Mouse (Mus musculus) hindbrain, embryonic 12.5 days (tissue): ENCODE measurements at regions not wholly inside any gene's neighbourhood (a gene's known extent, or its start where the extent isn't known, plus 50 kb on each side); places are given as distances from the start of the nearest gene placed in this dataset.

ENCODE experiments used
- ATAC-seq: fragments of 200-750 bp; cut with Nextera tagmentation; 2 replicates; pipeline ENCODE4 v1.8.0; 2017; ENCODE audit warnings: moderate TSS enrichment; ENCODE audit not compliant: low FRiP score
- H3K27ac ChIP-seq: fragments of 300-500 bp; sonication (generic); 2 replicates; pipeline ENCODE4 v1.5.1; 2016; ENCODE audit warnings: mild to moderate bottlenecking
- H3K27me3 ChIP-seq: fragments of 300-500 bp; sonication (generic); 2 replicates; pipeline ENCODE4 v1.6.1; 2016; ENCODE audit warnings: mild to moderate bottlenecking
- H3K36me3 ChIP-seq: fragments of 300-500 bp; sonication (generic); 2 replicates; pipeline ENCODE4 v1.6.1; 2016; ENCODE audit warnings: mild to moderate bottlenecking
- H3K4me1 ChIP-seq: fragments of 300-500 bp; sonication (generic); 2 replicates; pipeline ENCODE4 v1.6.1; 2016
- H3K4me2 ChIP-seq: fragments of 300-500 bp; sonication (generic); replicated peaks from 2 replicates; pipeline ENCODE4 v1.6.1; 2016; ENCODE audit warnings: mild to moderate bottlenecking
- H3K4me3 ChIP-seq: fragments of 300-500 bp; sonication (generic); 2 replicates; pipeline ENCODE4 v1.5.1; 2016; ENCODE audit warnings: mild to moderate bottlenecking
- H3K9ac ChIP-seq: fragments of 300-500 bp; sonication (generic); 2 replicates; pipeline ENCODE4 v1.6.1; 2016; ENCODE audit warnings: mild to moderate bottlenecking, moderate library complexity
- H3K9me3 ChIP-seq: fragments of 300-500 bp; sonication (generic); replicated peaks from 2 replicates; pipeline ENCODE4 v1.6.1; 2016; ENCODE audit warnings: mild to moderate bottlenecking
- WGBS: fragments of 180-500 bp; shearing (Covaris S2); methylation state at CpG from one replicate; pipeline ENCODE4 v1.1.7; 2016; 5-methylcytosine and 5-hydroxymethylcytosine counted together

DNA sequence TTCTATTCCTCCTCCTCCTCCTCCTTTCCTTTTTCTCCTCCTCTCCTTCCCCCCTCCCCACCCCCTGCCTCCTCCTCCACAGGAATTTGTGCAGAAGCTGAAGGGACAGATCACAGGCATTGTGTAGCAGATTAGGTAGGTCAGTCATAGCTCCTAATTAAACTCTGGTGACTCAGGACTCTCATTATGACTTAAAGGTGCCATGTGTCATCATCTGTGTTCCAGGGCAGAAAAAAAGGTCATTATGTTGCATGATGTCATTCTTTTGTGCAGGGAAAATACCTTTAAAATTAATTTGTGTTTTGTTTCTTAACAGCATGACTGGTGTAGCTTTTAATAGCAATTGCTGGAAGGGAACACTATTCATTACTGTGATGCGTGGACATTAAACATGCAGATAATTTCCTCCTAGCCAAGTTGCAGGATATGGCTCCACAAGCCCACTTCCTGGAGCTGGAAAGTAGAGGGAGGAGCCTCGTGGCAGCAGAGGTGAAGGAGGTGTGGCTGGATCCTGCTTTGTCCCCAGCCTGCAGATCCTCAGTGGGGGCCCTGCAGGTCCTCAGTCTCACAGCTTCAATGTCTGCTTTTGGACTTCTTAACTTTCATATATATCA is 62.4 kb upstream of the Jazf1 start:
- H3K4me2 ChIP-seq, result no peak overlapping the region
- H3K9me3 ChIP-seq, result no peaks in the 10 kb centered on the region
- H3K27ac ChIP-seq, result no peak overlapping the region
- peaks cover 2% of the 10 kb centered on the region; the same call in 1 of the 2 replicates for H3K4me1 ChIP-seq
- 37% methylated on average over 2 of the region's 2 CpGs for WGBS
- no peak overlapping the region for H3K4me3 ChIP-seq
- no peak overlapping the region for H3K9ac ChIP-seq
- no peak for ATAC-seq
- no peaks in the 10 kb centered on the region for H3K36me3 ChIP-seq
- no peaks in the 10 kb centered on the region for H3K27me3 ChIP-seq

DNA sequence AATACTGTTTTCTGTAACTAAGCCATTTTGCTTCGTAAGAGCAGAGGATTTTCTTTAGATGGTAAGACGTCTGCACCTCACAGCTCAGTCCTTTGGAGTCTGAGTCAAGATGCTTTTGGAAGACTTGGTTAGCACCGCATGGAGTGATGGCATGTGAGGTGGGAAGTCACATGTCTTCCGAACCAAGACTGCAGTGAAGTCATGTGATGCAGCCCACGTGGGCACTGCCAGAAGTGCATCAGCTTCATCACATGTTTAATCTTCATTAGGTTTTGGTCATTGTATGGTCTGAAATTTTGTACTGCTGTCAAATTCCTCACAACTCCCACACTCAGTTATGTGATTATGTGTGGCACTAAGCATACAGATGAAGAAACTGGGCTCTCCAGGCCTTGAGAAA is 58.3 kb upstream of the Jazf1 start:
- no peak overlapping the region for H3K27ac ChIP-seq
- H3K4me1 ChIP-seq, result no peaks in the 10 kb centered on the region; the same call in 1 of the 2 replicates
- H3K4me2 ChIP-seq, result no peak overlapping the region
- no peak overlapping the region for H3K4me3 ChIP-seq
- no peak overlapping the region for H3K9ac ChIP-seq
- H3K36me3 ChIP-seq, result no peaks in the 10 kb centered on the region
- no peaks in the 10 kb centered on the region for H3K9me3 ChIP-seq
- H3K27me3 ChIP-seq, result no peaks in the 10 kb centered on the region
- WGBS, result 77% methylated on average over 5 of the region's 5 CpGs
- no peak for ATAC-seq

DNA sequence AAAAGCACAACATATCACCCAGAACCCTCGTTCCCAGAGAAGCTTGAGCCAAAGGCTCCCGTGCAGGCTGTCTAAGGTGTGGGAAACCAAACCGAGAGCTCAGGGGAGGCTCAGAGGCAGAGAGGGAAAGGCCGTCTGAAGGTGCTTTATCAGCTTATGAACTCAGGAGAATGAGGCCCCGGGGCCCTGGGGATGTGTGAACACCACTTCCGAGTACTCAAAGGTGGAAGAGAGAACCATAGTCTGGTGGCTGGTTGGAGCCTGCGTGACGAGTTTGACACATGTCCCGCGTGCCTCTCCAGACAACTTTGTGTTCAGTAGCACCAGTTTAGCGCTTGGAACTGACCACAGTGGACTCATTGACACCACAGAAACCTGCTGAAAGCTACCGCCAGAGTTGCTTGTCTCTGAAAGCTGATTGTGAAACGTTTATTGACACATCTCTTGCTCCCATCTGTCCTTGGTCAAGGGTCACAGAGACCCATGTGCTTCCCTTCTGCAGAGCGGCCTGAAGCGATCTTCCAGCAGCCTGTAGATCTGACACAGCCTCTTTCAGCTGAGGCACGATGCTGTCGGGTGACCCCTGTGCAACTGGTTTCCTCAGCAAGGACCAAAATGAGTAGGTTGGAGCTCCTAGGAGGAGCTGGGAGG is 56.5 kb upstream of the Jazf1 start:
- WGBS, result 75% methylated on average over 17 of the region's 17 CpGs
- Histone ChIP-seq H3K36me3 (no peaks in the 10 kb centered on the region), H3K4me1 (no peaks in the 10 kb centered on the region), H3K9ac (no peak overlapping the region), H3K27ac (no peak overlapping the region), H3K9me3 (no peaks in the 10 kb centered on the region), H3K27me3 (no peaks in the 10 kb centered on the region), H3K4me2 (no peak overlapping the region), H3K4me3 (no peak overlapping the region)
- no peak for ATAC-seq

DNA sequence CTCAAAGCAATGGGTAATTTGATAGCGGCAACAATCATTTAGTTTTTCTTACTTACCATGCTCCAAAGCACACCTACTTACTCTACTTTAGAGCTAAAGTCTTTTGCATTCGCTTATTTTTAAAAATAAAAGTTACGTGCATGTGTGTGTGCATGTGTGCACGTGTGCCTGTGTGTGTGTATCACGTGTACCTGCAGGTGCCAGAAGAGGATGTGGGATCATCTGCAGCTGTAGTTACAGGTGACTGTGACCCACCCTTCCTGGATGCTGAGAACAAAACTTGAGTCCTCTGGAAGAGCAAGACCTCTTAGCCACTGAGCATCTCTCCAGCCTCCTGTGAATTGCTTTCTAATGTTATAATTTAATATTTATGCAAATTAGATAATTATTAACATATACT is 52.0 kb upstream of the Jazf1 start:
- H3K9me3 ChIP-seq, result no peaks in the 10 kb centered on the region
- no peak for ATAC-seq
- H3K4me3 ChIP-seq, result no peak overlapping the region
- no peak overlapping the region for H3K4me2 ChIP-seq
- H3K27me3 ChIP-seq, result no peaks in the 10 kb centered on the region
- H3K27ac ChIP-seq, result no peak overlapping the region
- no peak overlapping the region for H3K9ac ChIP-seq
- peaks cover 7% of the 10 kb centered on the region; the same call in 1 of the 2 replicates for H3K4me1 ChIP-seq
- 96% methylated on average over 5 of the region's 5 CpGs for WGBS
- no peaks in the 10 kb centered on the region for H3K36me3 ChIP-seq
